ENCODE assay signal across 8 mouse cellular contexts in the genomic region with DNA sequence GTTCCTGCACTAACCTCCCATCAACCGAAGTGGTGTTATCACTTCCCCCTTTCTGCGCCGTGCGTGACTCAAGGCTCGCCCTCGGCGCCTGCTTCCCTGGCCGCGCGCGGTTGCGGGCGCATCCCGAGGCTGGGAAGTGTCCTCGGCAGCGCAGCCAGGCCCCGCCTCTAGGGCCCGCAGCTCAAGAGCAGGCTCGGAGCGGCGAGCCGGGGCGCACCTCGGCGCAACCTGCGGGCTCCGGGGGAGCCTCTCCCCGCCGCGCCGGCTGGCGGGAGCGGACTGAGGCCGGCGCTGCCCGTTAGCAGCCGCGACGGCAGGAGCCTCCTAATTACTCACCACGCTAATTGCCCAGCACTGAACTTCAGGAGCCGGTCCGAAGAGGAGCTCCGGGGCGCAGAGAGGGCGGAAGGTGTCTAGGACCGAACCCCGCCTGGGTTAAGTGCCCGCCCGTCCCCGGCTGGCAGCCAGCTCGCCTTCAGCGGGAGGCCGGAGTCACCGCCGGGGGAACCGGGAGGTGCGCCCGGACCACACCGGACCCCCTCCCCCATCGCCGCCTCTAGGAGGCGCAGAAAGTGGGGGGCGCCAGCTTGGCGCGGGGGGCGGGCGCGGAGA. TPM values are rescaled to one million over a fixed set of nuclear protein-coding genes. Genes with fewer than 3 reads are reported as not detected.
DNase-seq lines count a peak whose midpoint lies in the region; ATAC-seq and TF ChIP-seq lines count a peak whose summit lies in the region.

A gene (plus strand): TSS at position 391 of the 612 bp plus-strand sequence.

- WGBS in forebrain, postnatal 0 days, result 3% methylated on average over 64 of the region's 68 CpGs
- WGBS in hindbrain, postnatal 0 days, result under 1% methylated on average over 65 of the region's 68 CpGs
- under 1% methylated on average over 68 of the region's 68 CpGs for WGBS in limb, embryonic 13.5 days

- ATAC-seq in forebrain, postnatal 0 days, result peak; percentile 66
- ATAC-seq in hindbrain, postnatal 0 days, result 0 out of 2 replicates have a peak, but pooled peaks have one; percentile 21
- ATAC-seq in limb, embryonic 13.5 days (ENCODE audit: low FRiP score, low read depth), result no peak

- H3K9me3 ChIP-seq in forebrain, postnatal 0 days (ENCODE audit: low read length), result no peaks in the 10 kb centered on the region
- H3K9me3 ChIP-seq in hindbrain, postnatal 0 days (ENCODE audit: low read length), result no peaks in the 10 kb centered on the region
- H3K9me3 ChIP-seq in limb, embryonic 13.5 days, result no peaks in the 10 kb centered on the region

- peak; percentile 19; the same call in 1 of the 2 replicates for TF ChIP-seq CTCF in forebrain, postnatal 0 days (IDR thresholded peaks at IDR 0.05; ENCODE audit: low read depth)
- no peak for TF ChIP-seq CTCF in hindbrain, postnatal 0 days (IDR thresholded peaks at IDR 0.05; ENCODE audit: low read depth)

- peak within 1 kb of the TSS; percentile 98 for H3K4me2 ChIP-seq in forebrain, postnatal 0 days (ENCODE audit: low read depth)
- H3K4me2 ChIP-seq in hindbrain, postnatal 0 days (ENCODE audit: low read depth, low read length), result peak within 1 kb of the TSS; percentile 98
- peak within 1 kb of the TSS; percentile 91 for H3K4me2 ChIP-seq in limb, embryonic 13.5 days (replicated peaks)

- no peaks in the 10 kb centered on the region for H3K36me3 ChIP-seq in forebrain, postnatal 0 days (ENCODE audit: insufficient read depth)
- H3K36me3 ChIP-seq in hindbrain, postnatal 0 days (ENCODE audit: insufficient read depth, low read length), result no peaks in the 10 kb centered on the region
- H3K36me3 ChIP-seq in limb, embryonic 13.5 days, result no peaks in the 10 kb centered on the region

- peak; percentile 70 for DNase-seq in kidney, adult 18-20 months
- DNase-seq in kidney, adult 11 months, result no peak
- peak; percentile 62 for DNase-seq in adrenal gland, postnatal 10 days
- DNase-seq in forebrain, postnatal 0 days, result no peak
- DNase-seq in hindbrain, postnatal 0 days (ENCODE audit: low spot score), result peak; percentile 30
- DNase-seq in monocyte, adult 2 months (ENCODE audit: low read depth in 1 of 2, low spot score in 2 of 2), result peak; percentile 37 to 50
- peak; percentile 41 for DNase-seq in urinary bladder, postnatal 25 days (ENCODE audit: low spot score)

- H3K9ac ChIP-seq in forebrain, postnatal 0 days, result peak within 1 kb of the TSS; percentile 46
- H3K9ac ChIP-seq in hindbrain, postnatal 0 days (replicated peaks; ENCODE audit: low read length), result peak within 1 kb of the TSS; percentile 46
- peak within 1 kb of the TSS; percentile 66 for H3K9ac ChIP-seq in limb, embryonic 13.5 days

- peak within 1 kb of the TSS; percentile 49 for H3K4me3 ChIP-seq in forebrain, postnatal 0 days (ENCODE audit: low read depth, low read length)
- H3K4me3 ChIP-seq in hindbrain, postnatal 0 days (ENCODE audit: low read length), result peak within 1 kb of the TSS; percentile 56
- peak within 1 kb of the TSS; percentile 58 for H3K4me3 ChIP-seq in limb, embryonic 13.5 days

- H3K27me3 ChIP-seq in forebrain, postnatal 0 days (ENCODE audit: insufficient read depth, low read length), result peaks cover 25% of the 10 kb centered on the region
- no peaks in the 10 kb centered on the region; the same call in 1 of the 2 replicates for H3K27me3 ChIP-seq in hindbrain, postnatal 0 days (ENCODE audit: insufficient read depth, low read length)
- H3K27me3 ChIP-seq in limb, embryonic 13.5 days, result peaks cover 86% of the 10 kb centered on the region

- no peak within 1 kb of the TSS for H3K27ac ChIP-seq in forebrain, postnatal 0 days (ENCODE audit: low read depth, low read length)
- no peak within 1 kb of the TSS for H3K27ac ChIP-seq in hindbrain, postnatal 0 days
- no peak within 1 kb of the TSS for H3K27ac ChIP-seq in limb, embryonic 13.5 days

- peaks cover 5% of the 10 kb centered on the region for H3K4me1 ChIP-seq in forebrain, postnatal 0 days (ENCODE audit: insufficient read depth)
- H3K4me1 ChIP-seq in hindbrain, postnatal 0 days (ENCODE audit: insufficient read depth, low read length), result peaks cover 4% of the 10 kb centered on the region; the same call in 1 of the 2 replicates
- peaks cover 25% of the 10 kb centered on the region for H3K4me1 ChIP-seq in limb, embryonic 13.5 days

RNA-seq across cellular contexts. Expression of the gene that starts here (rescaled TPM):
- total RNA-seq in adrenal gland, postnatal 10 days (2021), result 10 to 100 TPM; 16.9 to 21.7 TPM
- 23.2 and 28.6 TPM in 2 replicates for total RNA-seq in forebrain, postnatal 0 days (2014; rRNA removed)
- polyA plus RNA-seq in forebrain, postnatal 0 days (2015; fragmentation: Nextera tagmentation; extraction: Ambion mirVana), result 3.4 and 5.7 TPM in 2 replicates
- total RNA-seq in hindbrain, postnatal 0 days (2014; rRNA removed), result 41.0 and 44.1 TPM in 2 replicates
- 9.7 TPM in 2 replicates for polyA plus RNA-seq in hindbrain, postnatal 0 days (2015; fragmentation: Nextera tagmentation; extraction: Ambion mirVana)
- 1.7 and 2.6 TPM in 2 replicates for polyA plus RNA-seq in limb, embryonic 13.5 days (2015; fragmentation: Nextera tagmentation; extraction: Ambion mirVana)

Comparison
In these comparisons a context has a peak if more than half of its experiments do, and no peak if none do; other contexts are left out.
1. DNase-seq: peak in kidney, adult 18-20 months (single experiment), adrenal gland, postnatal 10 days (single experiment), hindbrain, postnatal 0 days (single experiment), monocyte, adult 2 months (2 of 2) and urinary bladder, postnatal 25 days (single experiment); none in kidney, adult 11 months (single experiment) and forebrain, postnatal 0 days (single experiment).
2. Peak in every context shown above with its lines, with median percentiles within 50 percentile points of each other: H3K4me2 ChIP-seq, H3K4me3 ChIP-seq and H3K9ac ChIP-seq.